Mouse (Mus musculus) telencephalon, adult 2 months (tissue): ENCODE data around the gene Scube2.

Experiments
- DNase-seq: peaks from one replicate; pipeline ENCODE4 v3.0.0-alpha.2; 2011; ENCODE audit warnings: low read depth, low spot score

Scube2 gene

DNA sequence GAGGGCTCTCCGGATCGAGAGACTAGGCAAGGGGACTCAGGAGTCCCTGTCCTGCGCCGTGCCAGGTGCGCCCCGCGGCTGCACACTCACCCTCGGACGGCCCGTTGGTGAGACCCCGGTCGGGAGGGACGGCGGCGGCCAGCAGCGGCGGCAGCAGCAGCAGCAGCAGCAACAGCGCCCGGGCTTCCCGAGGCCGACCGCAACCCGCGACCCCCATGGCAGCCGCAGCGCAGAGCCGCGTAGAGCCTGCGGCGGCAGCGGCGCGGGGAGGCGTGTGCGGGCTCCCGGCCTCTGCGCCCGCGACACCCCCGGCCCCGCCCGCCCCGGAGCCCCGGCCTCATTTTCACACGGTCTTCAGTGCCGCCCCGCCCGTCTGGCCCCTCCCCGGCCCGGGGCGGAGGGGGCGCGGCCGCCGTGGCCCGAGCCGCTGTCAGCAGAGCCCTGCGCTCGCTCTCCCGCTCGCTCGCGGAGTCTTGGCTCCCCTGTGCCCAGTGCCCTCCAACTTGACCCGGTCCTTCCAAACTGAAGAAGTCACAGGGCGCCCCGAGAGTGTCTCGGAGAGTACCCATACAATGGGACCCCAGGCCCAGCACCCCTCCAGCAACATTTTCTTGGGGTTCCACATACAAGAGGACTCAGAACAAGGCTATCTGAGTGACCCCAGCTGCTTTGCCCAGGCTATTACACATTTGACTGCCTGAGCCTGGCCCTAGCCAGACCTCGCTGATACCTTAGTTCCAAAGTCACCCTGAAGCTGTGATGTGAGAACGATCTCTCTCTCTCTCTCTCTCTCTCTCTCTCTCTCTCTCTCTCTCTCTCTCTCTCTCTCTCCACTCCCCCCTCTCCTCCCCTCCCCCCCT lies at the start of gene Scube2:
Gene Scube2 (minus strand): TSS at position 310 of the 860 bp plus-strand sequence.
- no peak for DNase-seq

- DNase-seq = no peak
Measured at GRCm38 (mm10) chr7:109906165-109906564, 40.7 kb upstream of the Scube2 start.

GRCm38 (mm10) chr7:109900921-109901320 lies 35.4 kb upstream of the Scube2 start:
- DNase-seq = no peak

DNA sequence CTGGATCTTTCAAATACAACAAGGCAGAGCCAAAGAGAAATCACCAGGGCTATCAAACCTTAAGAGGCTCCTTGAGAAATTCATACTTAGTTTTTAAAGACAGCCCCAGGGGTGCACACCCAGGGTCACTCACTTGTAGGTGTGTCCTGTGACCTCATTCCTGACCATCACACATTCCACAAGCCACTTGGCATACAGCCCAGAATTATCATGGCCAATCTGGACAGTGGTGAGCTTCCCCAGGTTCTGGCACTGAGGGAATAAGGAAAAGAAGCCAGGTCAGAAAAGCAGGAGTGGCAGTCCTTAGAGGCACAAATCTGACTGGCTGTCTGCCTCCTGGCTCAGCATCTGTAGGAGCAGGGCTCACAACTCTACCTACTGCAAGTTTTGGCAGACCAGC lies 33.4 kb upstream of the Scube2 start:
- DNase-seq = no peak

DNA sequence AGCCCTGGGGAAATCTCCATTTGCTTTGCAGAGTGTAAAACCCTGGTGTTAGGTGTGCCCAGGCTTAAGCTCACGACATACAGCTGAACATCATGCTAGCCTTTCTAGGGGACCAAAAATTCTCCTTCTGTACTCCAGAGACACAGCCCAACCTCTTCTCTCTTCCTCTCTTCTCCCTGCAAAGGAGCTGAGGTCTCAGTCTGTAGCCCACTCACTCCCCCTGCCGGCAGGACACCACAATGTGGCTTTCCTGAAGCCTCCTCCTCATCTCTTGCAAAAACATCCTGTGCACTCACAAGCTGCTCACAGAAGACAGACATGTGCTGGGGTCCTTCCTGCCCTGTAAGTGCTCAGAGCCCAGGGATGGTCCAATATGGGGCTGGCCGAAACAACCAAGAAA lies 27.1 kb upstream of the Scube2 start:
- DNase-seq = peak; percentile 42

DNA sequence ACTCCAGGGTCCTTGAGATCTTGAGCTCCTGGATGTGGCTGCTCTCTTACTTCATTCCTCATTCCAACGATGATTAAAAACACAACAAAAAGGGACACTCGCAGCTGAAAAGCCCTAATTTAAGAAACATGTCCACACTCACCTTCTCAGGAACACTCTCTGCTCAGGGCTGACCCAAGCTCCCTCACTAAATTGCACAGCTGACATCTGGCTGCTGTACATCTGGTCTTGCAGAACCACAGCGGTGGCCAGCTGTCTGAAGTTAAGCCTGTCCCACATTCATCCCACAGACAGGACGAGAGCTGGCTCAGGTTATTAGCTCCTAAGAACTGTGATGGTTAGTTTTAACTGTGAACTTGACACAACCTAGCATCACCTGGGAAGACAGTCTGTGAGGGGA lies 26.3 kb upstream of the Scube2 start:
- DNase-seq = no peak

GRCm38 (mm10) chr7:109890256-109890655 lies 24.8 kb upstream of the Scube2 start:
- DNase-seq = no peak

- DNase-seq = no peak
Measured at GRCm38 (mm10) chr7:109889300-109889699, 23.8 kb upstream of the Scube2 start.

GRCm38 (mm10) chr7:109886249-109886648 lies 20.8 kb upstream of the Scube2 start:
- DNase-seq = no peak

- DNase-seq = no peak
Measured at GRCm38 (mm10) chr7:109882574-109882973, 17.1 kb upstream of the Scube2 start.

- no peak for DNase-seq
Measured at GRCm38 (mm10) chr7:109881561-109882099, 16.2 kb upstream of the Scube2 start.

GRCm38 (mm10) chr7:109879158-109879557 lies 13.7 kb upstream of the Scube2 start:
- DNase-seq = no peak

DNA sequence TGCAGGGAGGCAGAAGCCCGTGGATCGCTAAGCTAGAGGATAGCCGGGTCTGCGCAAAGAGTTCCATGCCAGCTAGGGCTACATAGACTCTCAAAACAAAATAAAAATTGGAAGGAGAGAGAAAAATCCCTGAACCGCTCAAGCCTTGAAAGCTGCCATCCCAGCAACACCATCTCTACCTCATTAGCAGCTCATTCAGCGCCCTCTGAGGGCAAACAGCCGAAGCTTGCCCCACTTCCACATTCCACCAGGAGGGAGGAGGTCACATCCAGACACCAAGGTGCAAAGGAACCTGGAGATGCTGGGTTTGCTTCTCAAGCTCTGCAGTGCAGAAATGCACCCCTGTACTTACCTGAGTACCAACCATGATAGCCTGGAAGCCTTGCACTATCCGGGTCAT lies 10.6 kb upstream of the Scube2 start:
- no peak for DNase-seq

- no peak for DNase-seq
Measured at GRCm38 (mm10) chr7:109875598-109875997, 10.1 kb upstream of the Scube2 start.

GRCm38 (mm10) chr7:109875033-109875432 lies 9.6 kb upstream of the Scube2 start:
- no peak for DNase-seq

DNA sequence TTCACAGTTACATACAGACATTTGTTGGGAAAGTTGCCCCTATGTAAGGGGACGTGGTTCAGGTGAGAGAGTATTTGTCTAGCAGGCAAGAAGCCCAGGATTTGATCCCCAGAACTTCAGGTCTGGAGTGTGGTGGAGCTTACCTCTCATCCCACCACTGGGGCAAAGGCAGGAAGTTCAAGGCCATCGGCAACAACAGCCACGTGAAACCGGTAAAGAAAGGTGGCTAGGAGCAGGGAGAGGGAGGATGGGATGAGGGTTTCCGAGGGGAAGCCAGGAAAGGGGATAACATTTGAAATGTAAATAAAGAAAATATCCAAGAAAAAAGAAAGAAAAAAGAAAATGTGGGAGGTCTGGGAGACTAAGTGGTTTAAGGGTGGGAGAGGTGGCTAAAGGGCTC lies 7.7 kb upstream of the Scube2 start:
- DNase-seq = no peak

- no peak for DNase-seq
Measured at GRCm38 (mm10) chr7:109871232-109871631, 5.8 kb upstream of the Scube2 start.

- DNase-seq = no peak
Measured at GRCm38 (mm10) chr7:109868498-109868897, 3.0 kb upstream of the Scube2 start.

GRCm38 (mm10) chr7:109866643-109867042 lies 1.2 kb upstream of the Scube2 start:
- no peak for DNase-seq

- no peak for DNase-seq
Measured at GRCm38 (mm10) chr7:109863561-109863960, 1.9 kb downstream of the Scube2 start.

- no peak for DNase-seq
Measured at GRCm38 (mm10) chr7:109860162-109860561, 5.3 kb downstream of the Scube2 start.

DNA sequence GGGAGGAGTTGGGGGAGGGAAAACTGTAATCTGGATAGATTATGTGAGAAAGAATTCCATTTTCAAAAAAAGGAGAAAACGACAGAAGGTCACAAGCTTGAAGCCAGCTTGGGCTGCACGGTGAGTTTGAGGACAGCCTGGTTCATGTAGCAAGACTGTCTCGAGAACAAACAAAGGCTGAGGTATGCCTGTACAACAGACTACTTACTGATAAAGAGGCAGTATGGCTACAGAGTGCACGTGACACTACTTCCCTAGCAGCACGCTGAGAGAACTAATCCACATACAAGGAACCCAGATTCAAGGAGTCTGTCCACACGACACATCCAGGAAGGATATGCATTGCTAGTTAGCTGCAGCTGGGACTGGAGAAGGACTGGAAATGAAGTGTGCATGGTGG lies 6.1 kb downstream of the Scube2 start:
- no peak for DNase-seq

DNA sequence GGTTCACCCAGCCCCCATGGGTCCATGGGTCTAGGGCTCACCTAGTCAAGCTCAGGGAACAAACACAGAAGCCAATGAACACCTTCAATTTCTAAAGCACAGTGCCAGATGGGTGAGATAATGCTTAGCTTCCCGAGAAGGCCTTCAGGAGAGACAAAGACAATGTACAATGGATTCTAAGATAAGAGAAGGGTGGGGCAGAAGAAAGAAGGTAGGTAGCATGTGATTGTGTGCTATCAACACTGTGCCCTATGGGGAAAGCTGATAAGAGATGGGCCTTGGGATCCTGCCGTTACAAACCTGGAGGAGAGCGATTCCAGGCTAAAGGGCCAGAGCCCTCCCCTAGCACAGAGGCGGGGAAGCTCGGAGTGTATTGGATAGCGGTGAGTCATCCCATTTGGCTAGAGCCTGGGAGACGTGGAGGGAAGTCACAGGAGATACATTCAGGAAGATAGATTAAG lies 12.7 kb downstream of the Scube2 start:
- DNase-seq = no peak
